Mouse (Mus musculus) left cerebral cortex, adult 11 months (tissue): ENCODE data around the gene Tomm40l.

ENCODE experiments used
- DNase-seq: peaks from one replicate; pipeline ENCODE4 v3.0.0; 2022; ENCODE audit warnings: low spot score

Gene Tomm40l

GRCm38 (mm10) chr1:171192283-171192682 lies 30.0 kb downstream of the Tomm40l start:
- DNase-seq: no peak

DNA sequence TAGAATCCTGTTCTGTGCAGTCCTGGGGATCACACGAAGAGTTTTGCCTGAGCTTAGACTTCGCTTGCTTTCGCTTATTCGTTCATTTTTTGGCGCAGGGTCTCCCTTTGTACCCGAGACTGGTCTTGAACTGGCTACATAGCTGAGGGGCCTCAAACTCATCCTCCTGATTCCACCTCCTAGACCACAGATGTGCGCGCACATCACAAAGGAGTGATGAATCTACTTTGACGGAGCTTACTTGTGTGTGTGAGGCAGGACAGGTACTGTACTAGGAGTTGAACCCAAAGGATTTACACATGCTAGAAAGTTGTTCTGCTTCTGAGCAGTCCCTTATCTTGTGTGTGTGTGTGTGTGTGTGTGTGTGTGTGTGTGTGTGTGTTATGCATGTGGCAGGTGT lies 31.5 kb downstream of the Tomm40l start:
- DNase-seq: no peak

DNA sequence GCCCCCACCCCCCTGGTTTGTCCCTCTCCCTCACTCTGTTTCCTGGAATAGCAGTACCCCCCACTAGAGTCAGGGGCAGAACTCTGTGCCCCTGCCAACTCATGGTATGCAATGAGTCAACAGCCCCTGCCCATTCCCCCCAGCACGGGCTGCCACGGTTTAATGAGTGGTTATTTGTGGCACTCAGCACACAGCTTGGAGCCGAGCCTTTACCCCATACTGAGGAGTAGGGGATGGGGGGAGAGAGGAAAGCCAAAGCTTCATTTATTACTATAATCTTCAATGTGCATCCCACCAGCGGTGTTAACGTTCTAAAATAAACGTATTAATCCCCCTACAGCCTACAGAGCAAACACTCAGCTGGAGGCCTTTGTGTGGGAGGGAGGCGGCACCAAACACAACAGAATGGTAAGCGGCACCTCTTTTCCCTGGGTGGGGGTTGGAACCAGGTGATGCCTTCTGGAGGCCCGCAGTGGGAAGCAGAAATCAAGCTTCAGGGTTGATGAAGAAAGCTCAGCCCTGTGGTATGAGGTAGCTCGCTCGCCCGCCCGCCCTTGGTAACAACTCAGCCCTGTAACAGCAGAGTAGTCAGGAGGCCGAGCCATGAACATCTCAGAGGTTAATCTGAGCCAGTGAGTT lies 32.7 kb downstream of the Tomm40l start:
- DNase-seq: no peak

DNA sequence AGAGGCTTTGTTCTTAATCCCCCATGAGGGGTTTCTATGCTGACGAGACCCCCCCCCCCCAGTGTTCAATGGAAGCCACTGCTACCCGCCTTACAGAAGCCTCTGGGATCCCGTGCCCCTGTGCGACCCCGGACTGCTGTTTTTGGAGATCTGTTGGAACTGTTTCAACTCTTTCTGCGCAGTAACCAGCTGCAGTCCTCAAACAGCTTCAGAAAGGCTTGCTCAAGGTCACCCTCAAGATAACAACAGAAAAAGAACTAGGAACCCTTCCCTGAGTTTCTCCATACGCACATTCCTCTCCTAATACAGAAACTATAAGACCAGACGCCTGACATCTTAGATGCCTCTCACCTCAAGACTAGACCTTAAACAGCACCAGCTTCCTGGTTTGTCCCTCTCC lies 33.3 kb downstream of the Tomm40l start:
- no peak for DNase-seq

DNA sequence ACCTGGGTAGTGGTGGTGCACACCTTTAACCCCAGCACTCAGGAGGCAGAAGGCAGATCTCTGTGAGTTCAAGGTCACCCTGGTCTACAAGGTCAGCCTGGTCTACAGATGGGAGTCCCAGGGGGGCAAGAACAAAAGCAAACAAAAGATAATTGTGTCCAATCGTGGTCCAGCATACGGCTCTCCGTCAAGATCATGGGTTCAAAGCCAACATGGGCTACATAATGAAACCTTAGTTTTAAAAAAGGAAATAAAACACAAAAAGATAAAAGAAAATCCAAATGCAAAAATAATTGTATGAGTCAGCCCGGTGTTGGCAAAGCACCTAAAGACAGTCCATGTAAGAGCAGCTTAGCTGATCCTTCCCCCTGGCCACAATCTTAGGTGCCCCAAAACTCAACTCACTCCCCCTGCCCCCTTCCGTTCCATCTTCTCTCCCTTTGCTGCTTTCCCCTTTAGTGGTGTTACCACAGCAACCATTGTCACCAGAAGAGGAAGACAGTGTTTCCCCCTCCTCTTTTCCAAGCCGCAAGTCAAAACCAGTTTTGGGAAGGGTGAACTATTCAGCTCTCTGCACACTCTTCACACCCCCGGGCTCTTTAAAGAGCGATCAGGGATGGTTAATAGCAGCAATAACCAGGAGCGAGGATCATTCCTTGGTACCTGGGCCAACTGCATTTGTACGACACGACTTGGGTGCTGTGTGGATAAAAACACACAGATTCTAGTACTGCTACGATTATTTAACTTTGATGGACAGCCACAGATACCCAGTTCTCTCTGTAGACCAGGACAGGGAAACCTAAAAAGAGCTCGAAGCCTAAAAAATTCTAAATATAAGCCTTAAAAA lies 34.2 kb downstream of the Tomm40l start:
- no peak for DNase-seq

DNA sequence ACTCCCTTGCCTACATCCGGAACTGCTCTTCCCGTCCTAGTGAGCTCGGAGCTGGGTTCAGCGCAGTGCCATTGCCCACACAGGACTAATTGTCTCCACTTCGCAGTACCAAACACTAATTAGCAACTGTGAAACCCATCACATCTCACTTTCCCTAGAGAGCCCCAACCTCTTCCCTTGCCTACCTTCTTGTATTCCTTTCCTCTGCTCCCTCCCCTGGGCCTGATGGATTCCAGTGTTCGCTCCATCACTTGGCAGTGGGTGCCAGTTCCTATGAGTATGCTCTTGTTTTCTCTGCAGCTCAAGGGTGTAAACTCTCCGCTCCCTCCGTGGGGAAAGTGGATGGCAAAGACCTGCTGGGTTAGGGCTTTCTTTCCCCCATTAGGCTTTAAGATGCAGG lies 36.7 kb downstream of the Tomm40l start:
- no peak for DNase-seq

- DNase-seq: no peak
Observed at GRCm38 (mm10) chr1:171184314-171184713, 38.0 kb downstream of the Tomm40l start.

DNA sequence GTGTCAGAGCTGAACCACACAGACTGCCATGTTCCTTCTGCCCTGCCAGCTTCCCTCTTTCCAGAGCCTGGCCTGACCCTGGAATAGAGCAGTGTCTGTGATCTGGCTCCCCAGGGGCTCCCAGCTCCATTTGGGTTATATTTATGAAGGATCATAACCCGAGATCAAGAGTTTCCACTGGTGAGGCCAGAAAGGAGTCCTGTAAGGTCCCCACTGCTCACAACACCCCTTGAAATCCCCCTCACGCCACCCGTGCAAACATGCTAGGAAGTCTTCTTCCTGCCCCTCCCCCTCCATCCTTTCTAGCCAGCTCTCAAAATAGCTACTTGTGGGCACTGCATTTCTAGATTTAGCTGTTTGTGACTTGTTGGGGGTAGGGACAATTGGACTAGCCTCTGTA lies 38.7 kb downstream of the Tomm40l start:
- DNase-seq: no peak

- DNase-seq: no peak
Observed at GRCm38 (mm10) chr1:171183025-171183424, 39.3 kb downstream of the Tomm40l start.

- no peak for DNase-seq
Observed at GRCm38 (mm10) chr1:171179487-171180171, 42.7 kb downstream of the Tomm40l start.

DNA sequence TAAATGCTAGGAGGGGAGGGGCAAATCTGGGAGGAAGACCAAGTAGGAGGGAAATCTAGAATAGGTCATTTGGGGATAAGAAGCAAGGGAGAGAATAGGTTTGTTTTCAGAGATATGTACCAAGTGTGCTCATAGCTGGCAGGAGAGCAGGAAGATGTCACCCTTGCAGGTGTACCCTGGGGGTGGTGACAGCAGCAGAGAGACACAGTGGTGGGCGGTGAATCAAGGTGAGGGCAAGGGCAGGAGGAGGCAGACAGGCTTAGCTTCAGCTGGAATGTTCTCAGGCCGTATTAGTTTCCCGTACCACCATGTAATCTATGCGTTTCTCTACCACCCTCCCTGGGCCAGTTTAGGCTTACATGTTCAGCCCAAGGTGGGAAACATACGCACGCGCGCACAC lies 49.5 kb downstream of the Tomm40l start:
- DNase-seq: no peak

DNA sequence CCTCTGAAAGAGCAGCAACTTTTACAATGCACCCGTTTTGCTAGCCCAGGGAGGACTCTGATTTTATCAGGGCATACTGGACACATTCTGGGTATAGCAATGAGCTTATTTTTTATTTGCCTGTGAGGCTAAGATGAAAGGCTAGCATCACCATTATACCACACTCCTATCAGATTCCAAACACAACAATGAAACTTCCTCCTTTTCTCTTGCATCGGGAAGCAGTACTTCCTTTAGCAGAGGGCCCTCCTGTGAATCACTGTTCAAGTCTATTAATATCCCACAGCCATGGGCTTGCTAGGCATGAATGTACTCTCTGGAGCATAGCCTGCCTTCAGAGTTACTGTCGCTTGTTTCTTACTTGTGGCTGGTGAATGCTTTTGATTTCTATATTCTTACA lies 51.2 kb downstream of the Tomm40l start:
- DNase-seq: no peak

DNA sequence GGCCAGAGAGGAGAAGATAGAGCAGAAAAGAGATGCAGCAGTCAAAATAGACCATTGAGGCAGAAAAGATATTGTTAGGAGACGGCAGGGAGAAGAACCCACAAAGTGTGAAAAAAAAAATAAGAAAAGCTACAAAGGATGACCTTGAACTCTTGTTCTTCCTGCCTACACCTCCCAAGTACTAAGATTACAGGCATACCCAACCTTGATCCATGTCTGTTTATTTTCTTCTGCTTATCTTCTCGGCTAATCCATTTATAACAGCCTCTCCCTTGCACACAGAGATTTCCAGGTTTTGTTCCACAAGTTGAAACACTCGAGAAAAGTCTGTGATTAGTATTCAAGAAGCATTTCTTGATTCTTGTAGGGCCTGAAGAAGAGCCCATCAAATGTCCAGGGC lies 52.4 kb downstream of the Tomm40l start:
- DNase-seq: no peak

DNA sequence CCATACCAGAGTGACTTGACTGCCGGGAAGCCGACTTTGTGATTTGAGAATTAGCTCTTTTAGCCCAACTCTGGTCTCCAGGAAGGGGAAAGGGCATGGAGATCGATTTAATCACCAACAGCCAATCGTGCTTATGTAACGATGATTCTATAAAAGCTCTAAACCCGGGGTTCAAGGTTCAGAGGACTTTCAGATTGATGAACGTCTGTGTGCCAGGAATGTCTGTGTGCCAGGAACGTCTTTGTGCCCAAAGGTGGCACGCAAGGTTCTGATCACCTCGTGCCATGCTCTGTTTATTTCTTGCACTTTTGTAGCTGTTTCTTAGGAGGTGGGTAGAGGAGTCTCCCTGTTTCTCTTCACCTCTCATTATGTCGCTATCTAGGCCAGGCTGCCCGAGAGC lies 53.4 kb downstream of the Tomm40l start:
- DNase-seq: no peak
